Mouse (Mus musculus) heart, embryonic 10.5 days (tissue): Measurements from ENCODE around the gene Ccr1. TPM values are rescaled to one million over a fixed set of nuclear protein-coding genes. Genes with fewer than 3 reads are reported as not detected.

Source experiments
- polyA plus RNA-seq: library from polyadenylated mRNA; unstranded; fragments of >200 nt; fragmentation: Nextera tagmentation; extraction: Ambion mirVana; gene quantifications from 2 replicates; pipeline ENCODE4 v1.2.1, GENCODE M21; 2016

Ccr1 gene
- polyA plus RNA-seq, 1 experiment from 2014 or later = 0.35 TPM

Other genes starting within 250 kb of the Ccr1 start
- gene Cxcr6, start 162.2 kb downstream of the Ccr1 start, polyA plus RNA-seq = 0.09 and 0.26 TPM in 2 replicates
- 20.5 and 31.8 TPM in 2 replicates for gene Fyco1, start 116.8 kb downstream of the Ccr1 start, polyA plus RNA-seq
- gene Xcr1, start 106.7 kb downstream of the Ccr1 start, polyA plus RNA-seq = 0.06 TPM in 1 of 2 replicates, not detected in the other
- 0.12 TPM in 1 of 2 replicates, not detected in the other for gene Ccr1l1, start 9.7 kb upstream of the Ccr1 start, polyA plus RNA-seq
- 0.06 TPM in 1 of 2 replicates, not detected in the other for gene Ccr3, start 53.3 kb upstream of the Ccr1 start, polyA plus RNA-seq
- gene Ccr2, start 133.3 kb upstream of the Ccr1 start, polyA plus RNA-seq = 0.09 and 0.12 TPM in 2 replicates
- 0.04 TPM in 1 of 2 replicates, not detected in the other for gene Ccr5, start 152.9 kb upstream of the Ccr1 start, polyA plus RNA-seq